Mouse (Mus musculus): ENCODE measurements around the gene Nrd1.

- TF ChIP-seq POLR2A (IDR thresholded peaks at IDR 0.05; ENCODE audit: borderline replicate concordance, low read depth, low read length): no peak
- TF ChIP-seq CTCF (IDR thresholded peaks at IDR 0.05; ENCODE audit: low read depth, low read length): no peak
Observed at GRCm38 (mm10) chr4:109080118-109080517, 79.7 kb downstream of the Nrd1 start.
